Mouse (Mus musculus) lung, postnatal 10 days (tissue): ENCODE results near the gene Myf6.

ENCODE experiments used
- DNase-seq: peaks from one replicate; pipeline ENCODE4 v3.0.0; 2021

Myf6 gene

GRCm38 (mm10) chr10:107494568-107494967 lies at the start of gene Myf6:
Gene Myf6, minus strand, starts transcription at chr10:107494737.
- DNase-seq = no peak

- DNase-seq = no peak
Observed at GRCm38 (mm10) chr10:107543026-107543425, 48.5 kb upstream of the Myf6 start.

GRCm38 (mm10) chr10:107528758-107529157 lies 34.2 kb upstream of the Myf6 start:
- DNase-seq = no peak

- no peak for DNase-seq
Observed at GRCm38 (mm10) chr10:107519216-107519615, 24.7 kb upstream of the Myf6 start.

- no peak for DNase-seq
Observed at GRCm38 (mm10) chr10:107516641-107517040, 22.1 kb upstream of the Myf6 start.

- no peak for DNase-seq
Observed at GRCm38 (mm10) chr10:107514735-107515134, 20.2 kb upstream of the Myf6 start.

- no peak for DNase-seq
Observed at GRCm38 (mm10) chr10:107506397-107506796, 11.9 kb upstream of the Myf6 start.

- no peak for DNase-seq
Observed at GRCm38 (mm10) chr10:107503430-107503829, 8.9 kb upstream of the Myf6 start.

- no peak for DNase-seq
Observed at GRCm38 (mm10) chr10:107502193-107502592, 7.7 kb upstream of the Myf6 start.

- DNase-seq = peak; percentile 21
Observed at GRCm38 (mm10) chr10:107499656-107500055, 5.1 kb upstream of the Myf6 start.

- DNase-seq = no peak
Observed at GRCm38 (mm10) chr10:107496402-107496801, 1.9 kb upstream of the Myf6 start.

- DNase-seq = no peak
Observed at GRCm38 (mm10) chr10:107493580-107494474, 710 bp downstream of the Myf6 start.

GRCm38 (mm10) chr10:107492867-107493579 lies 1.5 kb downstream of the Myf6 start:
- DNase-seq = no peak

GRCm38 (mm10) chr10:107488654-107489315 lies 5.8 kb downstream of the Myf6 start:
- no peak for DNase-seq

- peak; percentile 33 for DNase-seq
Observed at GRCm38 (mm10) chr10:107486770-107487169, 7.8 kb downstream of the Myf6 start.

- DNase-seq = no peak
Observed at GRCm38 (mm10) chr10:107485870-107486269, 8.7 kb downstream of the Myf6 start, which contains the start of gene Myf5. Gene Myf5, minus strand, starts transcription at chr10:107486134.

GRCm38 (mm10) chr10:107484050-107484449 lies 10.5 kb downstream of the Myf6 start:
- no peak for DNase-seq

- DNase-seq = no peak
Observed at GRCm38 (mm10) chr10:107473497-107473896, 21.0 kb downstream of the Myf6 start.

- no peak for DNase-seq
Observed at GRCm38 (mm10) chr10:107471712-107472111, 22.8 kb downstream of the Myf6 start.

- peak; percentile 19 for DNase-seq
Observed at GRCm38 (mm10) chr10:107467819-107468218, 26.7 kb downstream of the Myf6 start.

GRCm38 (mm10) chr10:107449496-107450330 lies 44.8 kb downstream of the Myf6 start:
- no peak for DNase-seq
